Mouse (Mus musculus) left cerebral cortex, postnatal 10 days (tissue): Measurements from ENCODE around the gene Tspan1. TPM values are rescaled to one million over a fixed set of nuclear protein-coding genes. Genes with fewer than 3 reads are reported as not detected.
A peak's percentile ranks its signal among the peaks of the same experiment; 100 is the strongest.

ENCODE experiments used
- DNase-seq, 2 experiments: peaks; one replicate each; pipeline ENCODE4 v3.0.0; 2021 to 2022; ENCODE audit warnings: low spot score in 2 of 2, mixed read lengths in 1 of 2; ENCODE audit errors: extremely low spot score in 1 of 2
- intact Hi-C: fragments of 180-260 bp; cut with DNase I; formaldehyde crosslinking; loops from one replicate; pipeline ENCODE4 v1.15.1; 2025
- total RNA-seq, 2 experiments: library from RNA; stranded (reverse); gene quantifications; 2 replicates each; pipeline ENCODE4 v1.2.3; 2021

Tspan1 gene
- total RNA-seq, 2 experiments from 2014 or later, result 0.60 to 0.73 TPM

DNA sequence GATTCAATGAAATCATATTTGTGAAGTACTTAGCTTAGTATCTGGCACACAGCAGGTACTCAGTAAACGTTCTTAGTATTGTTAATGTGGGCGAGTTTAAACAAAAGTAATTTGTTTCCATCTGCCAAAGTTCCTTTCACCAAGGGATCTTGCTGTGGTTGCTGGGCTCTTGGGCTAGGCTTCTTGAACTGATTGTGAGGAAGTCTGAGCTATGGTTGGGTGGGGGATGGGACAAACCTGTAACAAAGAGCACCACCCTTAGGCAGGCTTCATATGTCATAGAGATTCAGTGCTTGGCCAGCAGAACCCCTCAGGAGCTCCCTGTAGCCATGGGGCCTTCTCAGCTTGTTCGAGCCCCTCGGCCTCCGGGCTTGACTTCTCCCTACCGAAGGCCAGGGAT, 5.7 kb upstream of the Tspan1 start, which contains the start of the genes 1700042G07Rik and Gm49337:
Gene 1700042G07Rik, plus strand, starts transcription at position 301 of the 400 bp plus-strand sequence.
Gene Gm49337, plus strand, starts transcription at position 313 of the 400 bp plus-strand sequence.
- intact Hi-C loops, result loop anchor here (10.0 kb wide), 1 partner anchor 232 kb away; no protein-coding TSS in a partner anchor
- DNase-seq, result no peak

DNA sequence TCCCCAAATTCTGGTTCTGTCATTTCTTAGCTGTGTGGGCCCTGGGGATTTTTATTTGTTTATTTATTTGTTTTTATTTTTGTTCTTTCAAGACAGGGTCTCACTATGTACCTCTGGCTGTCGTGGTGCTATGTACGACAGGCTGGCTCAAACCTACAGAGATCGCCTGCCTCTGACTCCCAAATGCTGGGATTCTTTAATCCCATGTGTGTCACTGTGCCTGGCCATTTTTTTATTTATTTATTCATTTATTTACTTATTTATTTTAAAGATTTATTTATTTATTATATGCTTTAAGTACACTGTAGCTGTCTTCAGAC, 1.9 kb upstream of the Tspan1 start:
- intact Hi-C loops, result loop anchor here (10.0 kb wide), 1 partner anchor 135 kb away; no protein-coding TSS in a partner anchor

DNA sequence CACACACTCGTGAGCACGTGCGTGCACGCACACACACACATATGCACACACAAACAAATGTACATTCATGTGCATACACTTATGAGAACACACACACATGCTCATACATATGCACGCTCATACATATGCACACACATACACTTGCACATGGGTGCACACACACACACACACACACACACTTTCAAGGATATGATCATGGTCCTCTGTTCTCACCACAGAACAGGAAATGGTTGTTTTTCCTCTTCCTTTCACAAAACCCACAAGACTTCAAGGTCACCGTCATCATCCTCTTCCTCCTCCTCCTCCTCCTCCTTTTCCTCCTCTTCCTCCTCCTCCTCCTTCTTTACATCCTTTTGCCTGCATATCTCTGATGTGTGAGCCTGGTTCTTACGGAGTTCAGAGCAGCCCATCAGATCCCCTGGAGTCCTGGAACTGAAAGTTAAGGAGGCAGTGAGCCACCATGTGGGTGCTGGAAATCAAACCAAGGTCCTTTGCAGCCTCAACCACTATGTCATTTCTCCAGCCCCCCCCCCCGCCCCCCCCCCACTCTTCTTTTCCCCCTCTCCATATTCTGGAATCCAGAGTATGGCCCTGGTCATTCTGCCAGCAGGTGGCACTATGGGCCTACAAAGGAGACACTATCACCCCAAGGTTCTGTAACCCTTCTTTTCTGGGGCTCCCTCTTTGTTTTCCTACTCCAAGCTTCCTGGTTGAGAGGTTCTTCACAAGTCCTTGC, 1.4 kb upstream of the Tspan1 start:
- peak; percentile 62 to 87 for DNase-seq
- intact Hi-C loops, result loop anchor here (10.0 kb wide), 1 partner anchor 136 kb away; no protein-coding TSS in a partner anchor

More for the DNA sequence above, 1.9 kb upstream of the Tspan1 start:
- DNase-seq, result no peak

DNA sequence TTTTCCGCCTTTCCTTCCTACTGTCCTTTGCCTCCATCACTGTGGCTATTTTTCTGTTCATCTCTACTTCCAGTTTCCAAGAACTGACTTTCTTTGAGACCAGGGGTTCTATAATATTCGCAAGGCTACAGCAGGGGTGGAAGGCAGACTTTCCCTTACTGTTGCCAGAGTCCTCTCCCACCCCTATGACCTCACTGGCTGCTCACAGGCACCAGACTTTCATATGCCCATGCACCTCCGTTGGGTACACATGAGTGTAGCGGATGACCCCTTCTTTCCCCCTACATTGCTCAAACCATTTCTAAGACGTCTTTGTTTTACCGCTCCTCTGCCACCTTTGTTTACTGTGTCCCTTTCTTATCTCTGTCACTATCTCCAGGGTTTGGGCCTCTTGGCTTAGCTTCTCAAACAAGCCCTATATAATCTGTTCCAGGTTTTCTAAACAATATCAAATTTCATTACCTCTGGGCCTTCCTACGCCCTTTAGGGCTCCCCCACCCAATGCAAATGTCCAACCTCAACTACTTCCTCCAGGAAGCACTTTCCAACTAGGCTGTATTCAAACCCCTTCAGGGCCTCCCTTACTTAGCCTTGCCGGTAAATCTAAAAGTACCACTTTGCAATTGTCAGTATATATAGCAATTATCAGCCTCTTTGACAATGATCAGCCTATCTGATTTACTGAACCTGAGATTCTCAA, 1.5 kb downstream of the Tspan1 start:
- DNase-seq, result no peak
- intact Hi-C loops, result loop anchor here (10.0 kb wide), 1 partner anchor 139 kb away; no protein-coding TSS in a partner anchor

DNA sequence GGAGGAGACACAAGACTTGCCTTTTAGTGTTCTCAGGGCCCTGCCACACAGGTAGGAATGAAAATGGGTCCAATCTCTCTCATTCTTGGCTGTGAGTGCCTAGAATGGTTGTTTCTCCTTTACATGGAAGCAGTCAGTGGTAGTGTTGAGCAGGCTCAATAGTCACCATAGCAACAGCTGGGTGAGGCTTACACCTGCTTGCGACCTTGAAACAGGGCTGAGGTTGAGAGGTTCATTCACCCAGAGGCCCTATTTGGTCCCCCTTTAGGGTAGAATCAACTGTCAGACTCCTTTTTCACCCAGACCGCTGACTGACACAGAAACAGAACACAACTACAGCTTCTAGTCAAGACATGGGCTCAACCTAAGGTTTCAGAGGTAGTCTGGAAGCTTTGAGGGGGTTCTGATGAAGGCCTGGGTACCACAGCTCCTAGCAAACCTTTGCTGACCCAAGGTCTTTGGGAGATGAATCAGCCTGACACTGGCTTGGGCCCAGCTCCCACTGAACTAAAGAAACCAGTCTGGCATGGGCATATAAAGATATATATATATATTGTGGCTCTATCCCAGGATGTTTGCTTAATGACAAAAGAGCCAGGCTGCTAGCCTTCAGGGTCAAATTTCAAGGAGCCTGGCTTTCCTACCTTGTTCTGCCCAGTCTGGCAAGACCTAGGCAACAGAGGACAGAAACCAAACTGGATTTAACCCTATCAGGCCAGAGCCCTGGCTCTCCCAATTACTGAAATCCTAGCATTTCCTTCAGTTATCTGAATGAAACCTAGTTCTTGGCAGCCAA, 2.4 kb downstream of the Tspan1 start:
- intact Hi-C loops, result loop anchor here (10.0 kb wide), 1 partner anchor 140 kb away; no protein-coding TSS in a partner anchor
- no peak for DNase-seq

DNA sequence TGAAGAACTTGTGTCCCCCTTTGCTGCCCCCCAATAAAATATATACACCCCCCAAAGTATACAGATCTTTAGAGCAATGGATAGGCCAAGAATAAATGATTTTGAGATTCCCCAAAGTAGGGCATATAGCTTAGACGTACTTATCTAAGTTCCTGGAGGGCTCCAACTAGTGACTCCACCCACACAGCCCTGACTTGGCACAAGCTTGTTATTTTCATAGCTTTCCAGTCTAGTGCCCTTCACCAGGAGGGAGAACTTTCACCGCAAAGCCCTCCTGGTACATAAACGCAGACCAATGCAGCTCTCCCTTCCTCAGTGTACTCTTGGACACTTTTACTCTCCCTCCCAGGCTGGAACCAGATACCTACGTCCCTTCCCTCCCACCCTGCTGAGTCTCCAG, 5.3 kb downstream of the Tspan1 start:
- no peak for DNase-seq
- intact Hi-C loops, result loop anchor here (10.0 kb wide), 1 partner anchor 143 kb away; no protein-coding TSS in a partner anchor

DNA sequence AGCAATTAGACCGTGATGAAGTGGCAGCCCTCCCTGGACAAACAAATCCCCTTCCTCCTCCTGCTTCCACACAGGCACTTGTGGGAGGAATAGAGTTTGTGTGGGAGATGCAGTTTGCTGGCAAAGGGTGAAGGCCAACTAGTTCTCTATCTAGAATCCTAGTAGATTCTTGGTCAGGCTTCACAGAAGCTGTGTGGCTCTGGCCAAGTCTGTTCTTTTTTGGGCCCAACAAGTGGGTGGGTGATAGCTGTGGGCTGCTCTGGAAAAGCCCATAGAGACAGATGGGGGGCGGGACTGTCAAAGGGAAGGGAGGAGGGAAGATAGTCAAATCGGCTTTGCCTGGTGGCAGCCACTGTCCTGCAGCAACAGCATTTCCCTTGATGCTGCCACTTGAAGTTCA, 6.6 kb downstream of the Tspan1 start:
- peak; percentile 72 to 73 for DNase-seq
- intact Hi-C loops, result loop anchor here (10.0 kb wide), 1 partner anchor 144 kb away; no protein-coding TSS in a partner anchor

DNA sequence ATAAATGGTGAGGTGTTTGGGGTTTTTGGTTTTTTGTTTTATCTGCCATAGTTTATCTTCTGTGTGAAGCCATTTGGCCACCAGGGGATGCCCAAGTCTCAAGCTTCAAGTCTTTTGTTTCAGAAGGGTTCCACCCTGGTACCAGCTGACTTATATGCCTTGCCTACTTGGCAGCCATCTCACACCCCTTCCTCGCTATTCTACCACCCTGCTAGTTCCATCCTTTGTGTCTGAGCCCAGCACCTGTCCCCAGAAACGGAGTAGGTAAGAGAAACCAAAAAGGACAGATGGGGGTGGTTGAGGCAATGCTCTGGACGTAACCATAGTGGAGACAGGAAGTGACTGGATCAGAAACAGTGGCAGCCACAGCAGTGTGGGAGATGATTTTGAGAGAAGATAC, 7.5 kb downstream of the Tspan1 start:
- peak; percentile 41 to 65 for DNase-seq
- intact Hi-C loops, result loop anchor here (10.0 kb wide), 1 partner anchor 145 kb away; no protein-coding TSS in a partner anchor

DNA sequence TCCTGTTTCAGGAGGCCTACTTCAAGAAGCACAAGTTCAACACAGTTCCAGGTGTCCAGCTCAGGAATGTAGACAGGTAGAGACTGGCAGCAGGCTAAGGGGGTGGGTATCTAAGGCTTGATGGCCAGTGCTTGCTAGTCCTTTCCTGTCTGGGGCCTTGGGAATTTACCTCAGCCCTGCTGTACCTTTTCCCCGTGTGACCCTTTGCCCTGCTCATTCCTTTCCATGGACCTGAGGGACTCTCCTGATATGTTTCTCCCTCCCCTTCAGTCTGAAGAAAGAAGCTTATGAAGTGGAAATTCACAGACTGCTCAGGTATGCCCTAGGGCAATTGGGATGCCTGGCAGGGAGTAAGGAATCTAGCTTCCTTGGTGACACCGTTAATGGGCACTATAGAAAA, 9.5 kb downstream of the Tspan1 start:
- intact Hi-C loops, result no loop called here
- no peak for DNase-seq

DNA sequence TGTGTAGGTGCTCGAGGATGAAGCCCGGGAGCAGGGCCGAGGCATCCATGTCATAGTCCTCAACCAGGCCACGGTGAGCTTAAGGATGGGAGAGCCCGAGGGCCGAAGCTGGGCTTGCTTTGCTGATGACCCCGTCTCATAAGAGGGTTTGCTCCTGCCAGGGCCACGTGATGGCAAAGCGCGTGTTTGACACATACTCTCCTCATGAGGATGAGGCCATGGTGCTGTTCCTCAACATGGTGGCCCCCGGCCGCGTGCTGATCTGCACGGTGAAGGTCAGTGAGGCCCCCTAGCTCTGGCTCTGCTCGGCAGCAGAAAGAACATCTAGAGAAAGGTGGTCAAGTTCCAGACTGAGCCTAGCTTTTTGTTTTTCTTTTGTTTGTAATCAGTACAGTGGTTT, 14.7 kb downstream of the Tspan1 start:
- DNase-seq, result no peak
- intact Hi-C loops, result no loop called here

DNA sequence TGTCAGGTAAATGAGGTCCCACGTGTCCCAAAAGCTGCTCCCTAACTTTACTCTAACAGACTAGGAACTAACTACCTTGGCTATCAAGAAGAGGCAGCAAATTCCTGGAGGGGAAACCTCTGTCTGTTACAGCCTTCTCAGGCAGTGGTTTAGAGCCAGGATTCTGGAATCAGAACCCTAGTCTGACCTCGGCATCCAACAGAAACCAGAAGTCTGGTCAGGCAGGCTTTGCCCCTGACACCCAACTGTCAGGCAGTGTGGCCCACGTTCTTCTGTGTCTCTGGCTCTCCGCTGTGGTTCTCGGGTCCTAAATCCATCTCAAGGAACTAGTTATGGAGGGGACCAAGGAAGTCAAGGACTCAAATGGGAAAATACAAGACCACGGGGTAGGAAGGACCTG, 16.2 kb downstream of the Tspan1 start, which contains the start of gene Lurap1:
Gene Lurap1, minus strand, starts transcription at position 101 of the 400 bp plus-strand sequence.
- intact Hi-C loops, result no loop called here
- DNase-seq, result no peak

DNA sequence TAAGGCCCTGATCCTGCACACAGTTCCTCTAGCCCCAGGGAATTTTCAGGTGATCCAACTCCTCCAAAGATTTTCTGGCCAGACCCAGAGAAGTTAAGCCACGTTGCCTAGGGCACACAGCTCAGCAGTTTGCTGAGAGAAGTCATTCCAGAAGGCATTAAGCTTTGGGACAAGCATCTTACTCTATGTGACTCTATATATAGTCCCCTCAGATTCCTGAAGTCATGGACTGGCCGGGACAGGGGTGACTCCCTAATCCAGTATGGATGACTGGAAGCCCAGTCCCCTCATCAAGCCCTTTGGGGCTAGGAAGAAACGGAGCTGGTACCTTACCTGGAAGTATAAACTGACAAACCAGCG, 16.6 kb downstream of the Tspan1 start:
- intact Hi-C loops, result no loop called here
- DNase-seq, result no peak

DNA sequence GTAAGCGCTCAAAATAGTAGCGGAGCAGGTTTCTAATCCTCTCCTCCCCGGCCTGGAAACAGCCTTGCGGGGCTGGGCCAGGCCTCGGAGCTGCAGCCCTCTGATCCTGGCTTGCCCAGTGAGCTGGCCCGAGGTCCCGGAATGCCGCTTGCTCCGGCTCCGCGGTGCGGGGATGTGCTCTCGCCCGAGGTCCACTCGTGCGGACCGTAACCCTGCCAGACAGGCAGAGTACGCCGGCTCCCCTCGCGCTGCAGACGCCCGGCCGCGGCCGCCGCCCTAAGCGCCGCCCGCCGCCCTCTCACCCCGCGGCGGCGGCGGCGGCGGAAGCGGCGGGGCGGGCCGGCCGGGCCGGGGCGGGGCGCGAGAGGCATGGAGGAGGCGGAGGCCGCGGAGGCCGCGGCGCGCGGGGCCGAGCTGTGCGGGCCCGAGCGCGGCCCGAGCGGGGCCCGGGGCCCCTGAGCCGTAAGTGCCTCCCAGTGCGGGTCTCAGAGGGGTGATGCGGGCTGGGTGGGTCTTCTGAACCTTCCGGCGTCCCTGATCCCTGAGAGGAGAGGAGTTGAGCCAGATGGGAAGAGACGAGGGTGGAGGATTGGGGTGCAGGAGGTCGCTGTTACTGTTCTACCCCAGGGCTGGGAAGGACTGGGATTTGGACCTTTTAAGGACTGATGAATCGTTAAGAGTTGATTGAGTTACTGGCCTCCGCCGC, 17.1 kb downstream of the Tspan1 start:
- intact Hi-C loops, result no loop called here
- peak in 1 of 2 experiments; percentile 85 for DNase-seq

DNA sequence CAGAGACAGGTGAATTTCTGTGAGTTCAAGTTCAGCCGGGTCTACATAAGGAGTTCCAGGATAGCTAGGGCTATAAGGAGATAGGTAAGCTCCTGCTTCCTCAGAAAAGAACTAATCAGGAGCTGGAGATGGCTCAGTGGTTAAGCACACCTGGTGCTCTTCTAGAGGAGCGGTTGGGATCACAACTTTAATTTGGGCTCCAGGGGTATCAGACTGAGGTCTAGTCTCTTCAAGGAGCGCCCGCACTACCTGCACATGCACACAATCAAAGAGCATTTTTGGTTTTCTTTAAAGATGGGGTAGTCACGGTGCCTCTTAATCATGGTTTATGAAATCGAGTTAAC, 17.6 kb downstream of the Tspan1 start:
- intact Hi-C loops, result no loop called here

DNA sequence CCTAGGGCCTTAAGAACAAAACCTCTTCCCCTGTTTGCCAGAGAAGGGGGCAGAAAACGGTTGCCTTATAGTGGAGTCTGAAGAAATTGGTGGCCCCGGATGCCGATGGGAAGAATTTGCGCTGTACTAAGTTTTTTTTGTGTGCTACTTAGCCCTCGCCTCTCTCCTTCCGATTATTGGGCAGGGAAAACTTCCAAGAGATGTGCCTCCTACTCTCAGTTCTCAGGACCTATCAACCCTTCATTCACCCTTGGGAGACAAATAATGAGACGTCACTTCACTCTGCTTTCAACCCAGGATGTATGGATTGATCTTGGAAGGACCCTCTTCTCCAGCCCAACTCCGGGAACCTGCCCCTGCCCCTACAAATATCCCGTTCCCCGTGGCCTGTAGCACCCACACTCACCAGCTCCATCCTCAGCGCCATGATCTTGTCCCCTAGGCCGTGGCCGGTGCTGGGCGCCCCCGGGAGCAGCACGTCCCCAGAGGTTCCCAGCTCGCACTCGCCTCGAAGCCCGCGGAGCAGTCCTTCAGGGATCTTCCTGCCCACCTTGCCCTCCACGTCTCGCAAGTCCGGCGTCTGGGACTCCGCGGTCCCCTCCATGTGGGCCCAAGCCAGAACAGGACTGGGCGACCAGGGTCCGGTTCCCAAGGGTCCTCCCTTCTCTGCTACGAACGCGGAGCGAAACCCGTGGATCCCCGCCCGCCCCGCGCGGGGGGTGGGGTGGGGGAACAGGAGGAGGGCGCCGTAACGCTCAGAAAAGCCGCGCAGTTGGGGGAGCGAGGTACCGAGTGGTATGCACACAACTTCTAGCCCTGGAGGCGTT, 23.3 kb downstream of the Tspan1 start:
- intact Hi-C loops, result no loop called here
- peak; percentile 50 to 85 for DNase-seq

More for the DNA sequence above, 17.6 kb downstream of the Tspan1 start:
- no peak for DNase-seq

DNA sequence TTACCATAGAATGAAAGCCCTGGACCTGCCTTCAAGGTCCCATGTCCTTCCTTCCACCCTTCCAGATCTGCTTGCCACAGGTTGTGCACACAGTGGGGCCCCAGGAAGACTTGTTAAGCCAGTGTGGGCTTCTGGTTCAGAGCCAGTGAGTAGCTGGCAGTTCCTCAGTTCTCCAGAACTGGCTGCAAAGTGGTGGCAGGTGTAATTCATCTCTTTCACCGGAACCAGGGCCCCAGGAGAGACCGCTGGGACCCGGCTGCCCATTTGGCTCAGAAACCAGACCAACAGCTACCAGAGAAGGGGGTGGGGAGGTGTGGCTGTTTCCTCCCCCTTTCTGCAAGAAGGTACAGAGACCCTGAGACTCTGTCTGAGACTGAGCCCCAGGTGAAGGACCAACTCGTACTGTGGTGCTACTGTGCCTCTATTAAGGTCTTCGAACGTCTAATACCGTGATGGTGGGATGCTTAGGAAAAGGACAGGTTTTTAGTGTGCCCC, 24.0 kb downstream of the Tspan1 start:
- intact Hi-C loops, result no loop called here

DNA sequence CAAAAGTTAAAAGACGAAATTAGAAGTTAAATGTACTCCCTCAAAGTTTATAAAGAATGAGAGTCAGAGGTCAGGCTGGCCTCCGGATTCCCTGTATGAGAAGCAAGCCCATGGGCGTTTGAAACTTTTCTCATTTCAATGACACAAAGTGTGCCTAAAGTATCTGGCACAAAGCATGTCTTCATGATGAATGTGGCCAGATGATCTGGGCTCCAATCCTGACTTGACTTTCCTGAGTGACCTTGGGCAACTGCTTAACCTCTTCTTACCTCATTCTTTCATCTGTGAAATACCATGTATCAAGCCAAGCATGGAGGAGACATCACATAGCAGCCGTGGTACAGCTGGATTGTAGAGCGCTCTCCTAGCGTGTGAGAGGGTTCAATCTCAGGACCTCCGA, 25.1 kb downstream of the Tspan1 start:
- intact Hi-C loops, result no loop called here
- DNase-seq, result no peak

More for the DNA sequence above, 24.0 kb downstream of the Tspan1 start:
- DNase-seq, result peak in 1 of 2 experiments; percentile 30
